Mouse (Mus musculus) thymus, postnatal 0 days (tissue): Measurements from ENCODE around the gene Erc2. TPM values are rescaled to one million over a fixed set of nuclear protein-coding genes. Genes with fewer than 3 reads are reported as not detected.

Experiments used
- DNase-seq: peaks from one replicate; pipeline ENCODE4 v3.0.0-alpha.2; 2015; ENCODE audit warnings: low spot score
- polyA plus RNA-seq: library from polyadenylated mRNA; unstranded; fragments of >200 nt; fragmentation: Nextera tagmentation; extraction: Ambion mirVana; gene quantifications from 2 replicates; pipeline ENCODE4 v1.2.1, GENCODE M21; 2015

Erc2 gene
- polyA plus RNA-seq, 1 experiment from 2014 or later: 0.09 TPM

DNA sequence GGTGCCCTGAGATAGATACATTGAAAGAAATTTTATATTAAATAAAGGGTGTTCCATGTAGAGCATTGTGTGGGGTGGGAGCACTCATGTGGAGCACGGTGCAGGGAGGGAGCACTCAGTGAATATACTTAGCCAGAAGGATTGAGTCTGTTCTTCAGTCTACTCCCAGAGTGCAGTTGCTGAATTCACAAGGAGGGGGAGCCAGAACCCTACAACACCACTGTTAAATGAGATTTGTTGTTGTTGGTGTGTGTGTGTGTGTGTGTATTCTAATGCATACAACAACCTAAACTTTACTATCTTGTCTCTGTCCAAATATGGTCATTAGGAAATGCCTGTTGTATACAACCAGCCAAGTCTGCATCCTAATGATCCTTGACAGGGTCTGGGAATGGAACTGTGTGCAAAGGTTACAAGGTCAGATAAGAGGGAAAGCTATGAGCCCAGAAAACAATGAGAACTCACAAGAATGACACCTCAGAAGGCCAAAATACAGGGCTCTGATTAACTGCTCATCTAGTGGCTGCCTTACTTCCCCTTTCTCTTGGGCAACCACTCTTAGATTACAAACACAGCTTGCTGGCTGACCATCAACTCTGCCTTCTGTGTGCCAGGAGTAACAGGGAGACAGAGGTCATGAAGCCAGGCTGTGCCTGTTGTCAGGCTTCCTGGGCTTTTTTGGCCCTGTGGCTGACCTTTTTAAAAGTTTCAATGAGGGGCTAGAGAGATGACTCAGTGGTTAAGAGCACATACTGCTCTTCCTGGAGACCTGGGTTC, 661.3 kb downstream of the Erc2 start:
- DNase-seq: no peak

DNA sequence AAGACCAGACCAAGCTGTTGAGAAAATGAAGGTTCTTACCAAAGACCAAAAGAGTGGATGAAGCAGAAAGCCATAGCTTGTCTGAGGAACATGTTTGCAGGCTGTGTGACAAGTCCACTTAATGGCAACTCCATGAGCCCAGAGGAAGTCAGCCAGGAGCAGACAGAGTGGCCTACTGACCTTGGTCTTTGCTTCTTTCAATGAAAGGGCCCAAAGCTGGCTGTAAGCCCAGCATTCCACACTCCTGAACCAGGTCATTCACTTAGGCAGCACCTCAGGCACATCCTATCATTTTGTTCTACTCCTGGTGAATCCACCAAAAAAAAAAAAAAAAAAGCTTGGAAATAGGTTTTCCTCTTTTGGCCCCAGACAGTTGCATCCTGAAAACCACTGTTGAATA, 664.3 kb downstream of the Erc2 start:
- DNase-seq: no peak

DNA sequence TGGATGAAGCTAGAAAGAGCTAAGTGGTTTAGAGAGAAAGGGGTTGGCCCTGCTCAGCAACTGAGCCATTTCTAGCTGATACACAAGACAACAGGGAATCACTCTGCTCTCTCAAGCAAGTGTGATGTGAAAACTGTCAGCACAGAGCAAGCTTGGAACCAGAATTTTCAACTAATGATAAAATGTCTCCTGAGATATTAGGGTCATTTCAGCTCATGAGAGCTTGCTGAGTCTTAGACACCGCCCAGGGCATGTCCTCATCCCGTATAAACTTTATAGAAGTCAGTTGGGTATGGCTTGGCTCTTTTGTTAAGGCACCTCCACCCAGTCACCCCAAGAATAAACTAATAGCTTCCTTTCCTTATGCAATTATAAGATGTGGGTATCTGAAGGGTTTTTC, 666.0 kb downstream of the Erc2 start:
- DNase-seq: no peak

DNA sequence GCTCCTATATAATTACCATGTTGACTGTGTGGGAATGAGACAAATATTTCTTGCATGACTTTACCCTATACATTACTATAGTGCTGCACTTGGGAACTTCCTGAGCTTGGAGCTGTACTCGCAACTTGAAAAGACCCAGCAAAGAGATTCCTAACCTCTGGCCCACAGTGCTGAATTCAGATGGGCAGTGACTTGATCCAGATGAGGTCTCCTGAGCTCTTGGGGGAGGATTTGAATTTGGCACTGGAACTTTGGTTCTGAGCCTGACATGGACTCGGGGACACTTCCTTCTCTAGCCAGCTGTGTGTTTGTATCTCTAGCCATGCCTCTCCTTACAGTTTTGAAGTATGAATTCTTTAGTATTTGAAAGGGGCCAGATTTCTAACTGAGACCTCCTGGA, 666.7 kb downstream of the Erc2 start:
- no peak for DNase-seq

DNA sequence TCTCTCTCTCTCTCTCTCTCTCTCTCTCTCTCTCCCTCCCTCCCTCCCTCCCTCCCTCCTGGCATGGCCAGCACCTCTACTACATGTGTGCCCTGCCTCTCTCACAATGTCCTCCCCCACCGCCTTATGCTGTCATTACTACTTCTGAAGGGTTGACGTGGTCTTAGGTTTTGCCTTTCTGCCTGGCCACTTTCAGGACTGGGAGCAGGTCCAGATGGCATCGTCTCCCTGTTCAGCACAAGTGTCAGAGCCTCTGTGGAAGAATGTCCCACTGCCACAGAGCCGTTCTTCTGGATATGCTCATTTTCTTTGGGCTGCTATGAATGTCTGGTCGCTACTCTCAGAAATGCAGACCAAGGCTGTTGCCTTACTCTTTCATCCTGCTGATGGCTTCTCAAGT, 671.7 kb downstream of the Erc2 start:
- DNase-seq: no peak

DNA sequence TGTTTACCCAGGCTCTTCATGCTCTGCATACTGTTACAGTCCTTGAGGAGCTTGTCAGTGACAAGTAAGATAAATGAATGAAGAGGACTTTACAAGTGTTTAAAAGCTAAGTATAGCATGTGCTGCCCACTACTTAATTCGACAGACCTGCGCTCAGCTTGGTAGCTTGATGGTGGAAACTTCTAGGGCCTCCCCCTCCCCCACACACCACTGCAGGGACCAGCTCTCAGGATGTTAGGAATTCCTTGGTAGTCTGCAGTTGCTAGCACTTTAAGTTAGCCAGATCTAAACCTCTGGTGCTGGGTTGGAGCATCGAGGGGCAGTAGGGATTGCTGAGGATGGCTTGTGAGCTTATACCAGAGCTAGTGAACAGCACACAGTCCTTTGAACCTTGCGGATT, 672.9 kb downstream of the Erc2 start:
- no peak for DNase-seq

DNA sequence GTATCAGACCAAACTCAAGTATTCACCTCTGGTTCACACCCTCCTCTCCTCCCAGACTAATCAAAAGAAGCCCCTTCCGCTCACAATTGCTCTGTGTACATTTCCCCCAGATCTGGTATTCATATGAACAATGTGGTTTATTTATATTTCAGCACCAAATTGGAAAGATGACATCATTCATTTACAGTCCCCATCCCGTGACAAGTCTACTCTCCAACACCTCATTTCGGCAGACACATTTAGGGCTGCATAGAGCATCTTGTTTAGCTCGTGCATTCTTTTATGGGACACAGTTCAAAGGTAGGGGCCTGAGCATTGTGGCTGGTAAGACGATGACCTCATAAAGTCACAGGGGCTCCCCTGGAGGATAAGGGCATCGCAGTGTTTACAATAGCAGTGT, 677.9 kb downstream of the Erc2 start:
- no peak for DNase-seq

DNA sequence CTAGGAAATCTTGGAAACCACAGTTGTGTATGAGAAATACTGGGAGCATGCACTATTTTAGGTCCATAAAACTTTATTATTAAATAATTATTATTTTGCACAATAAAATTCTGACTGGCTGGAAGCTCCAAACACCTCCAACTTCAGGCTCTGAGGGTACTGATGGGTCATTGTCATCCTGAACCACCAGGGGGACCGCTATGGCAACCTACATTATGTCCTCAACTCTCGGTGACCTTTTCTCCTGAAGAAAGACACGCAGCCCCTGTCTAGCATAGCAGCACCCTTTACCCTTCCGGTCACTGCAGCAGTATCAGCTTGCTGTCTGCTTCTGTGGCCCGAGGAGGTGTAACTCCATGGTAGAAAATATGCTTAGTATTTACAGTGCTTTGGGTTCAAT, 679.0 kb downstream of the Erc2 start:
- no peak for DNase-seq

DNA sequence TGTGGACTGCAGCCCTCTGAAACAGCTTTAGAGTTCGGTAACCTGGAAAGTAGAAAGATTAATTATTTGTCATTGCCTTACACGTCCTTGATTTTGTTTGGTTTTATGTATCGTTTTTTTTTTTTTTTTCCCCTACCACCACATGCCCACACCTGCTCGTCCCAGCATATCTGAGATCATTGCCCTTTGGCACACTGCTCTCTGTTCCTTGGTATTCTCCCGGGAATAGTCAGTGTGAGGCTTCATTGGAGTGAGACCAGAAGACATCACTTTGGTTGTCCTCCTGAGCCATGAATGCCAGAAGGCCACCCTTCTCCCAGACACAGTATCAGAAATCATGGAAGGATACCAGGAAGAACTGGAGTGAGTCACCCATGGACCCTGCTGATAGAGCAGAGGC, 681.9 kb downstream of the Erc2 start:
- DNase-seq: no peak

DNA sequence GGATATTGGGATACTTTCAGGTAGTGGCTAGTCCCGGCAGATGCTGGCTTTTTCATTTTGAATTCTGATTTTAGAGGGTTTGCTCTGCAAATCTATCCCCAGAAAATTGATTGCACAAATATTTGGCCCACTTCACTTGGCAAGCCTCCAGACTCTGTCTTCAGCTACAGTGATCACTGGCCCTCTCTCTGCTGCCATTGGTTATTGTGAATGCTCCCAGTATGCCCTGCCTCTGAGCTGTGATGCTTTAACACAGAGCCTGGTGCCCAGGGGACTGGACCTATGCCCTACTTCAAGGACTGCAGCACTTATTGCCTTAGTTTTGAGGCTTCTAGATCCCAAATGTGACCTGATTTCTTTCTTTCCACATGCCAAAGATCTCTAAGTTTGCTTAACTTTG, 686.4 kb downstream of the Erc2 start:
- DNase-seq: no peak

DNA sequence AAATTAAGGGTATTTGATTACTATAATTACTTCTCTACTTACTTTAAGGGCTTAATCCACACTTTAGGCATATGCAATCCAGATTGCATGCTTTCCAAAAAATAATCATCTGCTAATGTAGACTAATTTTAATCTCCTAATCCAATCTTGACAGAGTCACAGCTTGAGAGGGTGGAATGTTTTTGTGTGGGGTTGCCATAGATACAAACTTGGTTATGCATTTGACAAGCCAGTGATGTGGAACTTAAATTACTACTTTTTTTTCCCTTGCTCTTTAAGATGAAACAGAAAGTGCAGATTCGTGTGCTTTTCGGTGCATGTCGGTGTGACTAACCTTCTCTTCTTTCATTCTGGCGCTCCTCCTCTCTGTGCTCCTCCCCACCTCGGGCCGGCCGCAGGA, 694.6 kb downstream of the Erc2 start:
- DNase-seq: no peak

DNA sequence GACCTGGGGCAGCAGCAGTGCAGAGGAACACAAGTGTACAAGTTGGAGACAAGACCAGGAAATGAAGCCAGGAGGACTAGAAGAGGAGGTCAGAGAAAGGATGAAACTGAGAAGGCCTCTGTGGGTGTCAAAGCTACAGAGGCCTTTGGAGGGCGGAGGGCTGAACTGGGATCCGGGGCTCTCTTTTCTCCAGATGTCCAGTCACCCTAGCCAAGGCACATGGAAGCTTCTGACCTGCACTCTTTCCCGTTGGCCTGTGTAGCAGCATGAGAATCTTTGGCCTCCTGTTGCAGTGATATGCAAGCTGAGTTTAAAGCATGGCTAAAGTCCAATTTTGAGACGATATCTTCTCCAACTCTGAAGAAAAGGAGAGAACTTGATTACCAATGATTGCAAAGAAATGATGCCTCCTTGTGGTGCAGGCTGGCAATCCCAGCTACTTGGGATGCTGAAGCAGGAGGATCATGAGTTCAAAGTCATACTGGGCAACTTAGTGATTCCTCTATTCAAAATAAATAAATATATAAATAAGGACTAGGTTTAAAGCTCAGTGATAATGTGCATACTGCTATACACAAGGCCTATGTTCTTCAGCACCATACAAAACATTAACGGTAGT, 699.8 kb downstream of the Erc2 start:
- DNase-seq: no peak

DNA sequence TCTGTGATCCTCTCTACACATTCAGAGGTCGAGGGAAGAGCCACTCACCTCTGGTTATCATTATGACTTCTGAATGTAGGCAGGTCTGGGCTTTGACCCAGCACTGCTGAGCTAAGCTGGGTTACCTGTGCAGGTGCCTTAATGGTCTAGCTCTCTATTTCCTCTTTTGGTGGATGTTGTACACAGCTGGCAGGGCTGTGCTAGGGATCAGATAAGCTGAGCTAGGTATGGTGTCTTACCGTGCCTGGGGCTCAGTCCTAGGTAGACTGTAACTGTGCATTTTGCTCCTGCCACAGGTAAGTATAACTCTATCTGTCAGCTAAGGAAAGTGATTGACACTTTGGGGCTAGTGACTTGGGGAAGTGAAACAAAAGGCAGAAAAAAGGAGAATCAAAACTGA, 701.0 kb downstream of the Erc2 start:
- DNase-seq: no peak

DNA sequence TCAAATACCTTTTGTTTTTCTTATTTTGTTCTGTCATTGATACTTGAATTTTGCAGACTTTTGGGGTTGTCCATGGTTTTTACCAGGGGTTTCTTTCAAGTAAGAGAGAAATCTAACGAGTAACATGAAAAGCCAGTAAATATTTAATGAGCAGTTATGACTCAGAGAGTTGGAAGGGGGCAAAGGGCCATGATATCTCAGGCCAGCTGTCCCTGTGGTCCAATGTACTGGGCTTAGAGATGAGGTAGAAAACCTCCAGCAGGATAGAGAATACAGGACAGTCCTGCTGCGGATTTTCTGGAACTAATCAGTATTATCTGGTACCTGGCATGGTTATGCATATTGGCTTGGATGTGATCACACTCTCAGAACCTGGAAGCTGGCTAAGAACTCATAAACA, 701.5 kb downstream of the Erc2 start:
- DNase-seq: no peak

DNA sequence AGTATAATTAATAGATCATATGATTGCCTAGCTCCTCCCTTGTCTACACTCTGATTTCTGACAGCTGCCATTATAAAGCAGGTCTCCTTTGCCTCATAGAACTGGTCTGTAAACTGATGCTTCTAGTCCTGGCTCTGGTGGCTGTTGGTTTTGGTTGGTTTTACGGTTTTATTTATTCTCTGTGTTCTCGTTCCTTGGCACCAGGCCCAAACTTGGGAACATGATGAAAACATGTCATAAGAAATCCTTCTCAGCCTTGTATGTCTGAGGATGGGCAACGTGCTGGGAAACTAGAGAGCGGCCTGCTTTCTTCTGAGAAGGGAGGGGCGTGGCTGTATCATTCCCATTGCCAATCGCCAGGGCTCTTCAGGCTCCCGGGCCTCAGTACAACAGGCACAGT, 704.2 kb downstream of the Erc2 start:
- no peak for DNase-seq

DNA sequence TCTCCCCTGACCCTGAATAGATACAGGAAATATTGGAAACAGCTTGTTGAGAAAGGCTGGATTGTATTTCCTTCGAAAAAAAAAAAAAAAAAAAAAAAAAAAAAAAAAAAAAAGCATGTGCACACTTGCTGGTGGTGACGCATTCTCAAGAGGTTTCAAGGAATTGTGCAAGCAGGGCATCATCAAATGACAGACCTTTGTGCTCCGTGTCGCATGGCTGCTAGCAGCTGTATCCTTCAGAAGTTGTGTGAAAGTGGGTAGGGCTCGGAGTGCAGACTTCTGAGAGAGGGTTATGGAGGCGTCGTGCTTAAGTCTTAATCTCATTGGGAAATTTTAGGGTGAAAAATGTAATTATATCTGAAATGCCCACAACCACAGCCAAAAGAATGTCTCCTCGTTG, 706.3 kb downstream of the Erc2 start:
- no peak for DNase-seq

DNA sequence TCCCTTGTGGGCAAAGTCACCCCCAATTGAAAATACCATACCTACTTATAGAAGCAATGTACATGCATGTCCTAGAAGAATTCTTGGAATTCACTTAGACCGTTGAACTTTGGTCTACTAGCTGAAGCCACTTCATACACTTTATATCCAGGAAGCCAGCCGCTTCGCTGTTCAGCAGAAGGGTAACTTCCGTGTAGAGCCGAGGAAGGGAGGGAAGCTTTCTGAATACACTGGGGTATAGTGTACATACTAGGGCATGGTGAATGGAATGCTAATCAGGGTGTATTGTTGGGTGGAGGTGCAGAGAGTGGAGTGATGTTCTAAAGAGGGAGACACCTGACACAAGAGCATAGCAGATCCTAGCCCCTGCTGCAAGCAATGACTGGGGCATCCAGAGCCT, 708.9 kb downstream of the Erc2 start:
- no peak for DNase-seq

DNA sequence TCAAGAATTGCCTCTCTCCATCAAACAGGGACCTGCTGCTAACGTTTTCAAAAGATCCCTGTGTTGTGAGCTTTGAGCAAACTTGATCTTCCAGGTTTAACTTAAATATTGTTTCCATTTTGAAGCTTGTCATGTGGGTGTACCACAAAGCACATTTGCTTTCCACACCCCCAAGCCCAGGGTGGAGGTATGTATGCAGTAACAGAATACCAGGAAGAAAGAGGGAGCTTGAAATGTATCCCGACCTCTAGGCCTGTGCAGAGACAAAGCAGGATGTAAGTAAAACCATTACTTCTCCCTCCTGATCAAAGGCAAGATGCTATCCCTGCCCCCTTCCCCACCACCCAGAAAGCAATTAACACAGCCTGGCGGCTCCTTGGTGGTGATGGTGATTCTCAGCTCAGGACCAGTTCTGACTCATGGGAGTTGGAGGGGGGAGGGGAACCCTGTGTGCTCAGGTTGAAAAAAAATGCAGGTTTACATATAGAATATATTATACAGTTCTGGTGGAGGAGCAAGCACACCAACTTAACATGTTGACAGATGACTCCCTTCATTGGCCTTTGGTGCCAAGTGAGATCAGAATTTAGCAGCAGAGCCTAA, 710.2 kb downstream of the Erc2 start:
- DNase-seq: no peak

DNA sequence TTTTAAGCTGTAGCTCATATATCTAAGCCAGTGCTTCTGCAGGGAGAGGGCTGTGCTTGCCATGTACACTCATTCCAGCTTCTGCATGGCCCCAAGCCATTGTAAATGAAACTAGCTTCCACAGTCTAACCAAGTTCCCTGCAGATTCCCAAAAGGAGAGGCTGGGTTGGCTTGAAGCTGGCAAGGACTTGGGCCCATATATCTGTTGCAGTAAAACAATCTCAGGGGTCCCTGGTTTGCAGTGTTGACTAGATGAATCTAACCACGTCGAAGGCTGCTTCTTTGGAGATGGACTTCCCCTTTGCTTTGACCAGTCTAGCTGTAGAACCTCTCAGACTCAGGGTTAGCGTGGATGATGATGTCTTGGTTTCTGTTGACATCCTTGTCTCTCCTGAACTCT, 716.9 kb downstream of the Erc2 start:
- no peak for DNase-seq

DNA sequence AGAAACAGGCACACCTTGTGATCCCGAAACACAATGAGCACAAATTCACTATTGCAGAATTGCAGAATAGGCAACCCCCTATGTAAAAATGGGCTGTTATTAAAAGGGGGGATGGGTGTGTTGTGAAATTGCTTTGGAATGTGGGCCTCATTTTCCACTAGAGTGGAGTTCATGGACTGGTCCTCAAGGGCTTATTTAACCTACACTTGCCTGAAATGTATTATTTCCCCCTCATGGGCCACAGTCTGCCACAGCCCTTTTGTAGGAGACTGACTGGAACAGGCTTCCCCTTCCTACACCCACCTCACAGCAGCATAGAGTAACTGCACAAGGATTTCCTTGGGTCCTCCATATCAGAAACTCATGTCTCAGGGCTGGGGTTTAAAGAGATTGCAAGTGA, 726.9 kb downstream of the Erc2 start:
- no peak for DNase-seq

DNA sequence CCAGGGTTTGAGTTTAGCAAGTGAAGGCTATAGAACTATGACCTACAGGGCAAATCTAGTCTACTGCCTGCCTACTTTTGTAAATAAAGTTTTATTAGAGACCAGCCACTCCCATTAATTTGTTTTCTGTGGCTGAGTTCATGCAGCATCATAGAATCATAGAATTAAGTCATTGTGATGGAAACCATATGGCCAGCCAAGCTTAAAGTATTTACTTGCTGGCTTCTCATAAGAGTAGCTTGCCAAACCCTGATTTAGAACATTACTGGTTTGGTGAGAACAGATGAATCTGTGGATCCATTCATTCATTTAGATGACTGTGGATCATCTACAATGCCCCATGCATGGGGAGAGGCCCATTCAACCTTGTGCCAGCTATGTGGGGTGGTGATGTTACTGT, 733.8 kb downstream of the Erc2 start:
- no peak for DNase-seq

DNA sequence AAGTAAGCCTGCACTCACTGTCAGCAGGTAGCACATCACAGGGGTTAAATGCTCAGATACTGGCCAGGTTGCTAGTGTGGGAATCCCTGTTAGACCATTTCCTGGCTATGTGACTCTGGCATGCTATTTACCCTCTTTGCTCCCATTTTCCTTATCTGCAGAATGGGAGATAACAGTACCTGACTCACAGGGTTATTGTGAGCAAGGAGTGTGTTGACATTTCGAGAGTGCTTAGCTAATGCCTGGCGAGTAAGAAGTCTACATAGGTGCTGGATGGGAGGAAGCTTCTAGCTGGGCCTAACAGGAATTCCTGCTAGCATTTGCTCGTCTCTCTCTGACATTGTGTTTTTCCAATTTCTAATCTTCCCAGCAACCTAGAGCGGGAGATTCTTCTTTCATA, 737.3 kb downstream of the Erc2 start:
- DNase-seq: no peak

DNA sequence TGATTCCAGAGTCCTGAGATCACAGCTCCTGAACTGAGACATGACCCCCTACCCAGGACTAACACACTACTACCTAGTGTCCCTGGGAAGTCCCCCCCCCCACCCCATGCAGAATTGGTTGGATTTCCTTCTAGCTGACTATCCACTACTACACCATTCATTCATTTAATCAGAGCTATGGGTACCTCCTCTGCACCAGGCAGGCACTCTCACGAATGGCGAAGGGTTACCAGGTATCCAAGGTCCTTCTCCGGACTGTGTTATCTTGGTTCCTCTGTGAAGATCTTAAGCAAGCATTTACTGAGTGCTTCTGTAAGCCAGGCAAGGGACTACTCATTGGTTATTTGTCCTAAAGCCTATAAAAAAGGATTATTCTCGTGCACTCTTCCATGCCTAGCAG, 737.8 kb downstream of the Erc2 start:
- no peak for DNase-seq
